Mouse (Mus musculus) heart, embryonic 14.5 days (tissue): ENCODE results near the gene Arl15. TPM values are rescaled to one million over a fixed set of nuclear protein-coding genes. Genes with fewer than 3 reads are reported as not detected.

ENCODE experiments used
- ATAC-seq: fragments of 200-750 bp; cut with Nextera tagmentation; 2 replicates; pipeline ENCODE4 v1.8.0; 2017; ENCODE audit warnings: low read depth, moderate TSS enrichment; ENCODE audit not compliant: insufficient number of reproducible peaks, insufficient read depth, low FRiP score
- H3K27ac ChIP-seq, 2 experiments: fragments of 200-500 bp in 1 of 2; fragments of 300-500 bp in 1 of 2; sonication (generic) in 1 of 2; replicated peaks in 1 of 2; 2 replicates each; pipeline ENCODE4 v1.5.1; 2012 to 2014; ENCODE audit warnings: low read depth in 2 of 2, low read length in 2 of 2, control low read depth in 1 of 2, mild to moderate bottlenecking in 1 of 2, mixed read lengths in 1 of 2; ENCODE audit not compliant: control insufficient read depth in 1 of 2, insufficient read depth in 1 of 2
- H3K27me3 ChIP-seq: fragments of 300-500 bp; sonication (generic); 2 replicates; pipeline ENCODE4 v1.6.1; 2014; ENCODE audit warnings: mild to moderate bottlenecking, low read length, control low read depth; ENCODE audit not compliant: control insufficient read depth, insufficient read depth
- H3K36me3 ChIP-seq: fragments of 300-500 bp; sonication (generic); 2 replicates; pipeline ENCODE4 v1.6.1; 2014; ENCODE audit warnings: mild to moderate bottlenecking, control low read depth, low read length, mixed read lengths; ENCODE audit not compliant: control insufficient read depth, insufficient read depth
- H3K4me1 ChIP-seq, 2 experiments: fragments of 200-500 bp in 1 of 2; fragments of 300-500 bp in 1 of 2; sonication (generic) in 1 of 2; 2 replicates each; pipeline ENCODE4 v1.6.1; 2012 to 2014; ENCODE audit warnings: low read length in 2 of 2, control low read depth in 1 of 2, mixed read lengths in 1 of 2; ENCODE audit not compliant: control insufficient read depth in 2 of 2, insufficient read depth in 2 of 2
- H3K4me2 ChIP-seq: fragments of 300-500 bp; sonication (generic); 2 replicates; pipeline ENCODE4 v1.6.1; 2014; ENCODE audit warnings: mild to moderate bottlenecking, low read length
- H3K4me3 ChIP-seq, 2 experiments: fragments of 200-500 bp in 1 of 2; fragments of 300-500 bp in 1 of 2; sonication (generic) in 1 of 2; 2 replicates each; pipeline ENCODE4 v1.5.1; 2012 to 2014; ENCODE audit warnings: low read length in 2 of 2, mild to moderate bottlenecking in 2 of 2, control low read depth in 1 of 2, low read depth in 1 of 2, moderate library complexity in 1 of 2; ENCODE audit not compliant: control insufficient read depth in 1 of 2, insufficient read depth in 1 of 2
- H3K9ac ChIP-seq: fragments of 300-500 bp; sonication (generic); 2 replicates; pipeline ENCODE4 v1.6.1; 2014; ENCODE audit warnings: mild to moderate bottlenecking, low read length
- H3K9me3 ChIP-seq: fragments of 300-500 bp; sonication (generic); 2 replicates; pipeline ENCODE4 v1.6.1; 2016; ENCODE audit warnings: low read length, control low read depth; ENCODE audit not compliant: control insufficient read depth
- WGBS: fragments of 180-500 bp; shearing (Covaris S2); extraction: QIAGEN DNeasy Blood & Tissue Kit; methylation state at CpG from one replicate; pipeline ENCODE4 v1.1.7; 2014; 5-methylcytosine and 5-hydroxymethylcytosine counted together
- polyA plus RNA-seq: library from polyadenylated mRNA; unstranded; fragments of >200 nt; fragmentation: Nextera tagmentation; extraction: Ambion mirVana; gene quantifications from 2 replicates; pipeline ENCODE4 v1.2.1, GENCODE M21; 2014

The Arl15 gene
- polyA plus RNA-seq, 1 experiment from 2014 or later = 8.3 TPM

GRCm38 (mm10) chr13:113903255-113903654, 109.0 kb downstream of the Arl15 start:
- Histone ChIP-seq H3K9me3 (no peaks in the 10 kb centered on the region), H3K9ac (no peak overlapping the region), H3K4me2 (peak overlapping the region; percentile 27; the same call in 1 of the 2 replicates), H3K4me3 (no peak overlapping the region), H3K27me3 (no peaks in the 10 kb centered on the region), H3K36me3 (no peaks in the 10 kb centered on the region), H3K27ac (peak overlapping the region in 1 of 2 experiments; percentile 5; a peak in 1 of 4 replicates), H3K4me1 (peaks cover 7 to 16% of the 10 kb centered on the region in 2 experiments)
- peak; percentile 64; the same call in 1 of the 2 replicates for ATAC-seq
- WGBS = 18% methylated on average over 6 of the region's 6 CpGs

- Histone ChIP-seq H3K4me3 (no peak overlapping the region), H3K4me2 (no peak overlapping the region), H3K36me3 (no peaks in the 10 kb centered on the region), H3K4me1 (peaks cover 0 to 2% of the 10 kb centered on the region in 2 experiments; a peak in 2 of 4 replicates), H3K27me3 (no peaks in the 10 kb centered on the region), H3K27ac (no peak overlapping the region), H3K9me3 (no peaks in the 10 kb centered on the region), H3K9ac (no peak overlapping the region)
- WGBS = 56% methylated on average over 11 of the region's 11 CpGs
- ATAC-seq = no peak
Observed at GRCm38 (mm10) chr13:113911986-113912519, 117.7 kb downstream of the Arl15 start.

- no peak for ATAC-seq
- Histone ChIP-seq H3K36me3 (no peaks in the 10 kb centered on the region), H3K4me3 (no peak overlapping the region), H3K27ac (no peak overlapping the region), H3K4me2 (no peak overlapping the region), H3K4me1 (peaks cover 3 to 12% of the 10 kb centered on the region in 2 experiments; a peak in 3 of 4 replicates), H3K9me3 (no peaks in the 10 kb centered on the region), H3K27me3 (no peaks in the 10 kb centered on the region), H3K9ac (no peak overlapping the region)
- 49% methylated on average over 9 of the region's 9 CpGs for WGBS
Observed at GRCm38 (mm10) chr13:113914551-113914971, 120.3 kb downstream of the Arl15 start.

GRCm38 (mm10) chr13:113915700-113916099, 121.4 kb downstream of the Arl15 start:
- ATAC-seq = no peak
- Histone ChIP-seq H3K4me2 (no peak overlapping the region), H3K27me3 (no peaks in the 10 kb centered on the region), H3K9me3 (no peaks in the 10 kb centered on the region), H3K4me3 (no peak overlapping the region), H3K36me3 (no peaks in the 10 kb centered on the region), H3K4me1 (peaks cover 3 to 12% of the 10 kb centered on the region in 2 experiments; a peak in 3 of 4 replicates), H3K27ac (no peak overlapping the region), H3K9ac (no peak overlapping the region)
- 87% methylated on average over 14 of the region's 14 CpGs for WGBS

GRCm38 (mm10) chr13:113916761-113917160, 122.5 kb downstream of the Arl15 start:
- Histone ChIP-seq H3K9me3 (no peaks in the 10 kb centered on the region), H3K4me1 (peaks cover 3 to 12% of the 10 kb centered on the region in 2 experiments; a peak in 3 of 4 replicates), H3K9ac (no peak overlapping the region), H3K36me3 (no peaks in the 10 kb centered on the region), H3K4me3 (no peak overlapping the region), H3K27ac (no peak overlapping the region), H3K27me3 (no peaks in the 10 kb centered on the region), H3K4me2 (no peak overlapping the region)
- 92% methylated on average over 5 of the region's 5 CpGs for WGBS
- ATAC-seq = no peak

GRCm38 (mm10) chr13:113917376-113917775, 123.1 kb downstream of the Arl15 start:
- no peak for ATAC-seq
- H3K4me1 ChIP-seq = peaks cover 3 to 12% of the 10 kb centered on the region in 2 experiments; a peak in 3 of 4 replicates
- H3K27me3 ChIP-seq = no peaks in the 10 kb centered on the region
- WGBS = 84% methylated on average over 6 of the region's 6 CpGs
- no peak overlapping the region for H3K27ac ChIP-seq
- no peak overlapping the region for H3K9ac ChIP-seq
- H3K4me3 ChIP-seq = no peak overlapping the region
- H3K9me3 ChIP-seq = no peaks in the 10 kb centered on the region
- no peak overlapping the region for H3K4me2 ChIP-seq
- no peaks in the 10 kb centered on the region for H3K36me3 ChIP-seq

- no peak for ATAC-seq
- Histone ChIP-seq H3K36me3 (no peaks in the 10 kb centered on the region), H3K27ac (no peak overlapping the region), H3K27me3 (no peaks in the 10 kb centered on the region), H3K9ac (no peak overlapping the region), H3K4me1 (peaks cover 3 to 12% of the 10 kb centered on the region in 2 experiments; a peak in 3 of 4 replicates), H3K4me3 (no peak overlapping the region), H3K9me3 (no peaks in the 10 kb centered on the region), H3K4me2 (0 out of 2 replicates have a peak overlapping the region, but pooled peaks have one; percentile 2)
- WGBS = 63% methylated on average over 15 of the region's 15 CpGs
Observed at GRCm38 (mm10) chr13:113917868-113918411, 123.6 kb downstream of the Arl15 start.
